Mouse (Mus musculus): ENCODE data around the gene Wdr1.

The Wdr1 gene

DNA sequence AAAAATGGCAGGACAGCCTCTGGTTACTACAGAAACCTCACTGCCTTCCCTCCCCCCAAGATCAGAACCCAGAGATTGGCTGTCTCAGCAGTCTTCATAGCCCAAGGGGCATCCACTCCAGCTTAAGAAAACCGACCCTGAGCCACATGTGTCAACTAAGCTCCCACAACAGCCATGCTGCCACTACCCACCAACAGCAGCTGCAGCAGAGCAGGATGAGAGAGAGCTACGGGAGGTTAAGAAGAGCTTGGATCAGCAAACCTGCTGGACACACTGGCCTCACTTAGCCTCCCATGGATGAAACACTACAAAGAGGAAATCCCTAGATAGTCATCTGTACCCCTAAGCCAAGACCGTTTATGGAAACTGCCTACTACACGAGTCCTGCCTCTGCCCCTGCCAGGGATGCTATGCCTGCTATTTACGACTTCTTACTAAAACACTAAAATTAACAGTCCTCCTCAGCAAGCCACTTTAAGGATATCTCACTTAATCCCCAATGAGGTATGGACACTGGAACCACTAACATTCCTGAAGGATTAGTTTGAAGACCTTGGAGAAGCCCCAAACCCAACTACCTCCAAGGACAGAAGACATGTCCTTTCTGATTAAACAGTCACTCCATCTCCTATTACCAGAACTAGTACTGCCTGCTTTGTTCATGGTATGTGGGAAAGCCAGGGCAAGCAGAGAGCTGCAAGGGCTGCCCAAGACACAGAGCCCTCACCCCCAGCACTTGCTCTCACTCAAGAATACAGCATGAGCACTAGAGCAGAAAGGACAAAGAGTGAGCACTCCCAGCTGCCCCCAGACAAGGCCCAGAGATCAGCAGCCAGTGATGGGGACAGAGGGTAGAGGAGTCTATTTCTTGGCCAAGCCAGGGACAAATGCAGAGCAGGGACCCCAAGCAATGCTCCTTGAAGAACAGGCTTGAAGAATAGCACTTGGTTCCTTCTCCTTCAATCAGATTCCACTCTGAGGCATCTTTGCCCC lies 18.3 kb downstream of the Wdr1 start:
- DNase-seq (ENCODE audit: low spot score): no peak

DNA sequence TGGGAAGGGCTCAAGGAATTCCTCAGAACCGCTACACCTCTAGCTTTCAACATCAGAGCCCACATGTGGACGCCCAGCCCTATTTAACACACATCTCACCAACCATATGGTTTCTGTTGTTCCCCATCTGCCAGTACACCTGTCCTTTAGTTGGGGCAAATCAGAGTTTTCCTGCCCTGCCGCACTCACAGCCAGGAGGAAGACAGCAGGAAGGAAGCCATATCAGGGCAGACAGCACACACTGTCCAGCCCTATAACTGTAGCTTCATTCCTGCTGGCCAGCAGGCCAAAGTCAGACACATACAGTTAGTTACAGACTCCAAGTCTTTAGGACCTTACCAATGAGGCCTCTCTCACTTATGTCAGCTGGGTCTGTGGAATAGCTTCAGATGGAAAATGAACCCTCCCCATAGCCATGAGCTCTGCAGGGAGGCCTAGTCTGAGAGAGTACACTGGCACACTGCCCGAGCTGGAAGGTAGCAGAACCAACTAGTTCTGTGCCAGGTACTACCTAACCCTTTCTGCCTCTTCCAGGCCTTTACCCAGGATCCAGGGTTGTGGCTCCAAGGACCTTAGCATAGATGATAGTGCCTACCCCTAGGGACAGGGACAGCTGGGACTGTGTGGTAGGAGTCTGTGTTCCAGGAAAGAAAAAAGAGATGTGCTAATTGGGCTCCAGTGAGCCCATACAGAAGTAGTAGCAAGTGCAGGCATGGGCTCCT lies 19.4 kb downstream of the Wdr1 start:
- DNase-seq (ENCODE audit: low spot score): no peak

DNA sequence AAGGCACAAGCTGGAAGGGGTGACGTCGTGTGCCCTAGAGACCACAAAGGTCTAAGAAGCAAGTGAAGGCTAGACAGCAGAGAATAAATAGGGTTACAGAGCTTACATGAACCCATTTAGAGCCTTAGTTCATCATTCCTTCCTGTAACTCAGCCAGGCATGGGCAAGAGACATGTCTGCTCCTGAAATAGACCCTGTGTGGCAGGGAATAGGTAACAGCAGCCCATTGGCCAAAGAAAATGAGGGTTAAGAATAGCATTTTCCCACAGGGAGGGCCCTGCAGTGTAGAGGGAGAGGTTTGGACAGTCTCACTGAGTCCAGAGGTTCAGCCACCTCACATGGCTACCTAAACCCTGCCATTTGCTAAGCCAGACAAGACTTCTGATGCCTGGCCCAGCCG lies 21.3 kb downstream of the Wdr1 start:
- no peak for DNase-seq (ENCODE audit: low spot score)

DNA sequence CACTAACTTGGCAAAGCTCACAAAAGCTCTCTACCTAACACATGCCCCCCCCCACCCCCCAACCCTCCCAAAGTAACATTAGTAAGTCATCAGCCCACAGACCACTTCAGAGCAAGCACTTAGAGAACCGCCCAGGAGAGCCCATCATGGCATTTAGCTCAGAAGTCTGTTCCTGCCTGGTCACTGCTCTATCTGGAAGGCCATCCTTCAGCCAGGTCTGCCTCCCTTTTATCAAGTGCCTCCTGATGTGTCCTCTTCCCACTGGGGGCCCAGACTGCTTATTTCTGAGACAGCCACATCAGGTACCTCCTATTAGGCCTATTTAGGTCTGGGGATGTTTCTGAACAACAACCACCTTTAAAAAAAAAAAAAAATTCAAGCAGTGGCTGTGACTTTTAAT lies 22.1 kb downstream of the Wdr1 start:
- no peak for DNase-seq (ENCODE audit: low spot score)

DNA sequence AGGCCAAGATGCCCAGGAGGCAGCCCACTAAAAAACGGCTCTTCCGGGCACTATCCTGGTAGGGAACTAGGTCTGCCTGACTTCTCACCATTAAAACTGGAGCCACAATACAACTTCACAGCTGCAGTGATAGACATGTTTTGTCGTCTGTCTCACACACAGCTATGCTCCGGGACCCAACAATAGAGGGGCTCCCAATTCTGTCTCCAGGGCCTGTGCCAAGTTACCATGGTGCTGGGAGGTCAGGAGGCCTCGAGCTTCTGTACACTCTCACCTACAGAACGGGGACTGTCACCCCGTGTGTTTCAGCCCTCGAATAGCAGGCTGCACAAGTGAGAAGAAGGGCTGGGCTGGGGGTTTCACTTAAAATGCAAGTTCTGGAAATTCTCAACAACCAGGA lies 24.5 kb downstream of the Wdr1 start:
- no peak for DNase-seq (ENCODE audit: low spot score)

DNA sequence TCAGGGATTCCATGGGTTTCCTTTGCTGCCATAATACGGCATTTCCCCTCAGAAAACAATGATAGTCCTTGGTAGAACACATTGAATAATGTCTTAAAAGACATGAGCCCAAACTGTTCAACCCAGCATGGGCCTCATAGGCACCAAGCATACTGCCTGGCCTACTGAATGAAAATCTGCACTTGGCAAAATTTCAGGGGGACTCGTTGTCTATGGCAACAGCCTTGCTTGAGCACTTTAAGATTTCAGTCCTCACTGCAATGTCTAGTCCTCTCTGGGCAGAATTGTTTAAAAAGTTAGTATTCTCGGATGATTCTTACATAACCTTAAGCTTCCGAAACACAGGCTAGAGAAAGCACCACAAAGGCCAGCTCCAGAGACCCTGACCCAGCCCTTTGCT lies 25.2 kb downstream of the Wdr1 start:
- no peak for DNase-seq (ENCODE audit: low spot score)

DNA sequence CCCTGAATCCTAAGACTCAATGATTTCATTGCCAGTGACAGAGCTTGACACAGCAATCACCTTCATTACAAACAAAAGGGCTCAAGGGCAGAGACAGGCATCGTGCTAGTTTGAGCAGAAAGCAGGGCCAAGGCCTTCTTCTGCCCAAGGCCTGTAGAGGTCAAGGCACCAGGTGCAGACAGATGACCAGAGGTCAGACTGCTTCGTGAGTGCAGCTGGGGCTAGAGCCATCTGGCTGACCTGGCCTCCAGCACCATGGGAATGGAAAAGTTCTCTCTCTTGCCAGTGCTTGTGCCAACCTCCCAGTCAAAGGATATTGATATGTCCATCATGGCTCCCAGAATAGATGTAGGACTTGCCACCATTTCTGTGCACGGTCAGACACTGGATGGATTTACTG lies 26.2 kb downstream of the Wdr1 start:
- no peak for DNase-seq (ENCODE audit: low spot score)

DNA sequence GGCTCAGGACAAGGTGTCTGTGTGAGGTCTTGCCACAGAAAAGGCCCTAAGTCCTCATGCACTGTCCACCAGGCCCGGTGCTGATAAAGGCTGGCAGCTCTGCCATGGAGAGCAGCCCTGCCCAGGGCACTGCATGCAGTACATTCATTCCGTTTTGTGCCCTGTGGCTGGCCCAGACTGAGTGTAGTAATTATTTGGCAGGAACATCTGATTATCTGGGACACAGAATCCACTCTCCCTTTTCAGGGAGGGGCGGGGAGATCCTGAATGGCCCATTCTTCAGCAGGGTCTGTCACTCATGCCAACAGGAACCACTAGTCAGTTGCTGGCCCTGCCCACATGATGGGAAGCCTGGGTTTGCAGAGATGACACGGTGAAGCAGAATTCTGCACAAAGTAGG lies 30.9 kb downstream of the Wdr1 start:
- no peak for DNase-seq (ENCODE audit: low spot score)

DNA sequence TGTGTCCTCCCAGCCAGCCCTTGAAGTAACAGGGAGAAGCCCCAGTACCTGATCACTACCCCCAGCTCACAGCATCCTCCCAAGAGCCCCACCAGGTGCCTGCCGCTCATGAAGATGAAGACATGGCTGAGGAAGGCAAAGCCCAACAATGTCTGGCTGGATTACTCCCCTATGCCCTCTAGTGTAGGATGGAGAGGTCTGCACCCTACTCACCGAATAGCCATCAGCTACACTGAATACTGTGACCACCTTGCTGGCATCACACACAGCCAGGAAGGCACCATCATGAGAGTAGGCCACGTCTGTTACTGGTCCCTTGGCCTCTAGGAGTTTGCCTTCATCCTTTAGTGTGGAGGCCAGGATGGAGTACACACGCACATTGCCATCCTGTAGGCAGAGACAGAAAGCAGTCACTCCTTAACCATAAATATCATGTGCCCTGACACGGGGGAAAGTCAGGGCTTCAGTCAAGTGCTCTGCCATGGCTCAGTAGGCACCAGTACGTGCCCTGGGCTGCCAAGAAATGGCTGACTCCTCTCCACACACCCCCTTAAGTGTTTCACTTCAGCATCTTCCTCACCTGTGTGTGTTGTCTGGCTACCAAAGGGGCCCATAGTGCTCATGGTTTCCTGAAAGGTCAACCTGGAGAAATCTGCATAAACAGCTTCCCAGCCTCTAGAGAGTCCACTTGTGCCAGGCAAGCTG lies 33.1 kb downstream of the Wdr1 start:
- no peak for DNase-seq (ENCODE audit: low spot score)

DNA sequence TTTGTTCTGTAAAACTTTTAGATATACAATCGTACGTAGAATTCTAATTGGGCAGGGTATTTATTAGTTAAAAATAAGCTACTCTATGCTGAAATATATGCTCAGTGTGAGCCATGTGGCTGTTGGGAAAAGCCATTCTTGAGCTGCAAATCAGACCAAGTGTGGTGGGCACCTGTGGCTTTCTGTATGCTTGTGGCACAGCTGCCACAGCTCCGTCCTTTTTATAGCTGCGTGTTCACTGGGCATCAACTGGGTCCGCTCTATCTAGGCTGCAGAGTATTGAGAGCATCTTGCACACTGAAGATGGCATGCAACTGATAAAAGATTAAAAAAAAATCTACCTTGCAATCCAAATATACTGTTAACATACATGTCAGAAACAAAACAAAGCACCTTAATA lies 40.0 kb downstream of the Wdr1 start:
- no peak for DNase-seq (ENCODE audit: low spot score)

DNA sequence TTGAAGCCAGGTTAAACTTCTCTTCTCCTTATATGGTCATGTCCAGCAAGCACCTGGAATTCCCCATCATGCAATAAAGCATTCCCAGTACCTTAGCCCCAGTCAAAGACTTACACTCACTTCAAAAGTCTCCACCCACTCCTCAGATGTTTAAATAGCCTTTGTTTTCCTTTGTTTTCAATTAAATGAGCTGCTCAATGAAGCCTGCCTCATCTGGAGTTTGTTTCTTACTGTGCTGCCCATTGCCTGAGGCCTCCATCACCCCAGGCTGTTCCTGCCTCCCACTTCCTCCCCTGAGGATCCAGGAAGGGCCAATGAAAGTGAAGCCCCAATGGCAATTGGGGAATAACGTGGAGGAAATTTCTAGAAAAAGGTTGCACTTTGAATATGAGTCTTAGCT lies 42.2 kb downstream of the Wdr1 start:
- DNase-seq (ENCODE audit: low spot score): no peak

DNA sequence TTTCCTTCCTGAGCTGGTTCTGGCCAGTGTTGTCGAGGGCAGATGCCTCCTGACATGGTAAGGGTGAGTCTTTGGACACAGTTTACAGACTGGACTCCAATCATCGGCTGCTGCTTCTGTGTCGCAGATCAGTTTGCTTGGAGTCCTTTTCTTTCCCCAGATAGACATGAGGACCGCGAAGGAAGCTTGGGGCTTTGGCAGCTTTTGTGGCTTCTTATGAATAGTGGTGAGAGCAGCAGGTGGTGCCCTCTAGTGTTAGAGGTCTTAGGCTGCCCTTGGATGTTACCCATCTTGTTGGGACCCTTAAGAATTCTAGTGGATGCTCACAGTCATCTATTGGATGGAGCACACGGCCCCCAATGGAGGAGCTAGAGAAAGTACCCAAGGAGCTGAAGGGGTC lies 46.8 kb downstream of the Wdr1 start:
- DNase-seq (ENCODE audit: low spot score): peak; percentile 17

DNA sequence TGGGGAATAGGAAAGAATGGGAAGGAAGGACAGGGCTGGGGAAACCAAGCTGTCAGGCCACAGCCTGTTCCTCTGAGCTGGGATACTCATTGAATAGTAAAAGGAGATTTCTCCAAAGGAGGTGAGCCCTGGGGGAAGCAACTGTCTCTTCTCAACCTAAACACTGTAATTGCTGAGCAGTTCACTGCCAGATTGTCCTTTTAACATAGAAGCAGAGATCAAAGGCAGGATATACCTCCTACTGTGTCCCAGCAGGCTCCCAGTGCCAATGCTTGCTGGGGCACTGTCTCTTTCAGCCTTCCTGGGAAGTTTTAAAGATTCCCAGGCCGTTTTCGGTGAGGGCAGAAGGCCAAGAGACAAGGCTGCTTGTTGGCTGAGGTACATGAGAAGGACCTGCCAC lies 50.0 kb downstream of the Wdr1 start:
- DNase-seq (ENCODE audit: low spot score): no peak

DNA sequence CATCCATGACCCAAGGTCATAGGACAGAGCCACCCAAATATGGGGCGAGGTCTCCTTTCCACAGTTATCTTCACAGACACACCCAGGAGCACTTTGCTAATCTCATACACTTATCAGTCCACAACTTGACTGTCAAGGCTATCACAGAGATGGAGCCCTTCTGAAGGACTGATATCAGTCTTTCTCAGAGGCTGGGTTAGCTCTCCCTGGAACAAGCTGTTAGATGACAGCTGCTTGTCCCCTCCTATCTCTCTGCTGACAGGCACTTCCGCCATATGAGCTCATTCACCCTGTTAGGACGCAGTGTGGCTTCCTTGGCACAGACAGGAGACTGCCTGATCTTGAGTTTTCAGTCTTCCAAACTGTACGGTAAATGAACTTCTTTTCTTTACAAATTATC lies 53.5 kb downstream of the Wdr1 start:
- no peak for DNase-seq (ENCODE audit: low spot score)

DNA sequence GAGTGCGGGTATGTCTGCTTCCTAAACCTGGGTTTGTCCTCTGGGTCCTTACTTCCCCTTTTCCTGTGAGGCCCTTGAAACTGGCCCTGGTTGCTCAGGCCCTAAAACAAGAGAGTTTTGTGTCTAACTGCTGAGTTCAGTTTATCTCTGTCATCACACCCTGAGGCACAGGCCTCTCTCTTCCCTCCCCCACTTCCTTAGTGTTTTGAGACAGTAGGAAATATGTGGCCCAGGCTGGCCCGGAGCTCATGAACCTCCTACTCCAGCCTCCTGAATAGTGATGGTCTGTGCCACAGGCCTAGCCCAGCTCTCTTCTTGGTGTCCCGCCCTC lies 57.6 kb downstream of the Wdr1 start:
- DNase-seq (ENCODE audit: low spot score): peak; percentile 9

DNA sequence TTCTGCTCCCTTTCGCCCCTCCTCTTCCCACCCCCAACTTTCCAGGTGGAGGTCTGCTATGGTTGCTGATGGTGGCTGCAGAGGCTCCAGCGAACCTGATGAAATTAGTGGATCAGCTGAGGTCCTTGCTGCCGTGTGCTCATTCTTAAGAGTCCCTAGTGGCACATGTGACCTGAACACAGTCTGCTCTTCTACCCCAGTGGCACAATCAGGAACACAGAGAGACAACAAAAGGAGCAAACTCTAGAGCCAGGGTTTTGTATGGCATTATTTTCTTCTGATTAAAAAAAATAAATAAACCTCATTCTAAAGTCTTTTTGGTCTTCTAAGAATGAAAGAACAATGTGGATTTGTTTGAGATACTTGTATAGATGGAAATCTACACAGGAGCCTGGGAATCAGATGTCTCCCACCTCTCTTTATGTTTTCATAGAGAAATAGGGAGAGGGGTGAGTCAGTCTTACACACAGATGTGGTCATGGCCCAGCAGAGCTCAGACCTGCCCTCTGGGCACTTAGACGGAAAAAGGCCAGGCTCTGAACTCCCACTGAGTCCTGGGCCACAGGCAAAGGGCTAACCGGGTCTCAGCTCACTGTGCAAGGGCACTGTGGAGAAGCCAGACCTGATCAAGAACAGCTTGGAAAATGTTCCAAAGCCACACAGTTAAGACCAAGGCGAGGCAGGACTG lies 58.1 kb downstream of the Wdr1 start:
- no peak for DNase-seq (ENCODE audit: low spot score)

DNA sequence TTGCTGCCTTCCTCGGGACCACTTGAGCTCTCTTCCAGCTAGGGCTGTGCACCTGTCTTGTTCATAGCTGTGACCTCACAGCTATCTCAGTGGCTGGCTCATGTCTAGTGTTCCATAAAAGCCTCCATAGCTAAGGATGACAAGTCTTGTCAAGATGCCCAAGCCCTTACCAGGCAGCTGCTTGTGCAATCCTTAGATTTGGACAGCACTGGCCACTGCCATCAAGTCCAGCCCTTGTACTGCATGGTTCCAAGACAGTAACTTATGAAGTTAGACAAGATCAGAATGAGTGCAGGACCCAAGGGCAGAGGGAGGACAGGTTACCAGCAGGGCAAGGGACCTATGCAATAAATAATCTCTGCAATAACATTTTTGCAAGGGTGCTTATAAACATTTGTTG lies 58.9 kb downstream of the Wdr1 start:
- DNase-seq (ENCODE audit: low spot score): no peak

DNA sequence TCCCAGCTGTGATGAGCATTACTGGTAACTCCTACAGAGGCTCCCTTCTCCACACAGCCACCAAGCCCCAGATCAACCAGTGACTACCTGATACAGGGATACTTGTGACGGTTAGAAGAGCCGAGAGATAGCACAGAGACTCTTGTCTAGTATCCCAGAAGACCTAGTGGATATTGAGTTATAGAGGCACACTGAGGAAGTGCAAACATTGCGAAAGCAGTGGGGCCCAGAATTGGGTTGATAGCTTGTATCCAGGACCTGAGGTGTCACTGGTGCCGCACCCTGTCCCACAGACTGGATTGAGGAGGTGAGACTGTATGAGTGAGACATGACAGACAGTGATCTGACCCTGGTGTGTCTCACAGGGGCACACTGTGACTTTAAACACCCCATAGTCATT lies 60.0 kb downstream of the Wdr1 start, which contains the start of gene Slc2a9:
TSS of gene Slc2a9 (minus strand) at position 152 of the 400 bp plus-strand sequence.
- peak; percentile 10 for DNase-seq (ENCODE audit: low spot score)

DNA sequence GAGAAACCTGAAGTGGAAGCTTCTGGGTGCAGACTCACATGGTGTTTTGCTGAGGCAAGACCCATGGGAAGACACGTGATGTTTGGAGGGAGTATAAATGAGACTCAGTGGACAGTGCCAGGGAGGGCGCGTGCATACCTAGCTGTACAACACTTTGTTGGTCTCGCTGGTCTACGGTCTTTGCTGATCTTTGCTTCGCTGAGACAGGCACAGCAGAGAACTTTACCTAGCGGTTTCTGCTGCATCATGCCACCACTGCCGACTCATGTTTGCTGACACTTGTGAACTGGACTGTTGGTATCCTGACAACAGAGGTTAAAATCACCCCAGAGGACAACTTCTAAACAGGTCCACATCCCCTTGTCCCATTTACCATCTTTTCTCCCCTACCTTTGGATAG lies 63.0 kb downstream of the Wdr1 start:
- peak; percentile 15 for DNase-seq (ENCODE audit: low spot score)

DNA sequence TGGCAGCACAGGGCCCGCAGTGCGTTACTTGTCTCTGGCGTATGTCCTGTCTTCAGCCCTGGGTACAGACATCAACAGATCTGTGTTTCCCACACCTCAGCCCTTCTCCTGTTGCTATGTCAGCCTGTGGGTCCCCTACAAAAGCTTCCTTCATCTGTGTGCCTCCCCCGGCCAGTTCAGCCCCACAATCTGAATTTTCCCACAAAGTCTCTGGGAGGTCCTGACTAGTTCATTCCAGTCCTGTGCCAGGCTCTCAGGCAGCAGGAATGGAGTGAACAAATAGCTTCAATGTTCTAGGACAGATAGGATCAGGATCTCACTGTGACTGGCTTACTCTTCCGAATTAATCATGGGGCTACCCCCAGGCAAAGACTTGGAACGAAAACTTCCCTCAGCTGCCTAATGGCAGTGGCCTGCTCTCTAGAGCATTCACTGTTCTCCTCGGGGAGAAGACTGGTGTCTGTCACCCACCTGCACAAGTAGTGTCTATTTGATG lies 63.7 kb downstream of the Wdr1 start:
- DNase-seq (ENCODE audit: low spot score): no peak

DNA sequence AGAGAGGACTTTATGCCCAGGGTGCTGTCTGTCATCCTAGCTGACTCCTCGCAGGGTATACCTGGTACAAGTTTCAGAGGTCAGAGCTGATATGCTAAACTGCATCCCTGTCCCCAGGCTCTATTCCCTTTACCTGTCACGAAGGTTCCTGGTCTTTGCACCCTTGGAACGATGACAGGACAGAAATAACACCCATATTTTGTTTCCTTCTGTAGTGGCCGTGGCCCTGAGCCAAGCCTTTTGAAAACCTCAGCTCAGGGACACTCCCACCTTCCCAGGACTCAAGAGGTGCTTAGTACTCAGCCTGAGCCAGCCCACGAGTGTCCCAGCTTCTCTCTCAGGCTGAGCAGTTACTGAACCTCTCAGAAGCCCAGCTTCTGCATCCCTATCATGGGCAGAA lies 64.5 kb downstream of the Wdr1 start:
- DNase-seq (ENCODE audit: low spot score): peak; percentile 68

DNA sequence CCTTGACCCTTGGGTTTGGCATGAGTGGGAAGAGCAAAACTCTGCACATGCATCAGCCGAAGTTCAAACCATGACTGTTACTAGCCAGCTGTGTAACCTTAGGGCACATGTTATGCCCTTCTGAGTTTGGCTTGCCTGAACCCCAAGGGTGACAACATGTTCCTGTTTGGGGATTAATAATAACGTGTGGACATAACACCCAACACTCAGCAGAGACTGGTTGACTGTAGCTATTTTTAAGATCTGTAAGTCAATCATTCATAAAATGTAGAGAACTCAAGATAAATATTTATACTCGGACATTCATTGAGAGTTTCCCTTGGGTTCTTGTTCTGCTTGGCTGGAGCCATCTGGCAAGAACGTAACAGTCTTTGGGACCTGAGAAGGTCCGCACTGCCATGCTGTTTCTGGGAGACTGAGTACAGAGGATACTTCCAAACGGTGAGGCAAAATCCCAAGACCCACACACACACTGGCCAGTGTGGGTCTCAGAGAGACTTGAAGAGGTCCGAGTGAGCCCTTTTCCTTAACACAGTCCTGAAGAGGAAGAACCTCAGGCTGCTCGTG lies 66.4 kb downstream of the Wdr1 start:
- DNase-seq (ENCODE audit: low spot score): no peak
